Mouse (Mus musculus) myocyte (in vitro differentiated cells): Measurements from ENCODE around the gene Net1. TPM values are rescaled to one million over a fixed set of nuclear protein-coding genes. Genes with fewer than 3 reads are reported as not detected.

Experiments used
- H3K27me3 ChIP-seq: one replicate; pipeline ENCODE4 v1.6.1; 2011; ENCODE audit not compliant: control insufficient read depth, insufficient read depth, insufficient read length
- H3K36me3 ChIP-seq: one replicate; pipeline ENCODE4 v1.6.1; 2011; ENCODE audit not compliant: control insufficient read depth, insufficient read depth
- H3K4me2 ChIP-seq: one replicate; pipeline ENCODE4 v1.6.1; 2011; ENCODE audit warnings: low read depth, control low read depth
- H3K4me3 ChIP-seq: one replicate; pipeline ENCODE4 v1.5.1; 2011; ENCODE audit warnings: mild to moderate bottlenecking, control low read depth, moderate library complexity
- H3K79me2 ChIP-seq: one replicate; pipeline ENCODE4 v1.6.1; 2011; ENCODE audit not compliant: control insufficient read depth, insufficient read depth
- H3ac ChIP-seq: one replicate; pipeline ENCODE4 v1.6.1; 2011; ENCODE audit not compliant: control insufficient read depth, insufficient read length
- CEBPB ChIP-seq: IDR thresholded peaks from 2 replicates; pipeline ENCODE4 v1.6.1; 2011; ENCODE audit warnings: mild to moderate bottlenecking, moderate library complexity; ENCODE audit not compliant: poor library complexity, insufficient read depth, severe bottlenecking
- E2F4 ChIP-seq: IDR thresholded peaks from one replicate; pipeline ENCODE4 v1.6.1; 2011; ENCODE audit warnings: mild to moderate bottlenecking, control low read depth, moderate library complexity; ENCODE audit not compliant: insufficient read depth
- MAX ChIP-seq: IDR thresholded peaks from one replicate; pipeline ENCODE4 v1.6.1; 2011; ENCODE audit warnings: low read depth, mild to moderate bottlenecking, control low read depth
- MYOD1 ChIP-seq, 3 experiments: IDR thresholded peaks; one replicate each; pipeline ENCODE4 v1.6.1; 2011; ENCODE audit warnings: control low read depth in 2 of 3, low read depth in 2 of 3, mild to moderate bottlenecking in 2 of 3, moderate library complexity in 1 of 3; ENCODE audit not compliant: insufficient read length in 2 of 3, control insufficient read depth in 1 of 3
- MYOG ChIP-seq, 3 experiments: IDR thresholded peaks; one replicate each; pipeline ENCODE4 v1.6.1; 2011; ENCODE audit warnings: control low read depth in 2 of 3, low read depth in 2 of 3, mild to moderate bottlenecking in 2 of 3; ENCODE audit not compliant: insufficient read length in 2 of 3, control insufficient read depth in 1 of 3, insufficient read depth in 1 of 3
- POLR2A ChIP-seq: IDR thresholded peaks from one replicate; pipeline ENCODE4 v1.6.1; 2011; ENCODE audit warnings: low read depth, mild to moderate bottlenecking, control low read depth, moderate library complexity; ENCODE audit not compliant: insufficient read length
- POLR2AphosphoS2 ChIP-seq: IDR thresholded peaks from one replicate; pipeline ENCODE4 v1.6.1; 2011; ENCODE audit warnings: low read depth, control low read depth; ENCODE audit not compliant: insufficient read length
- REST ChIP-seq: IDR thresholded peaks from one replicate; pipeline ENCODE4 v1.6.1; 2011; ENCODE audit warnings: mild to moderate bottlenecking, control low read depth, moderate library complexity; ENCODE audit not compliant: insufficient read depth, insufficient read length
- SRF ChIP-seq: IDR thresholded peaks from one replicate; pipeline ENCODE4 v1.6.1; 2011; ENCODE audit warnings: low read depth; ENCODE audit not compliant: control insufficient read depth, insufficient read length
- TCF12 ChIP-seq: IDR thresholded peaks from one replicate; pipeline ENCODE4 v1.6.1; 2011; ENCODE audit warnings: mild to moderate bottlenecking, control low read depth; ENCODE audit not compliant: poor library complexity, insufficient read depth, severe bottlenecking
- TCF3 ChIP-seq: IDR thresholded peaks from one replicate; pipeline ENCODE4 v1.6.1; 2011; ENCODE audit warnings: low read depth, control low read depth; ENCODE audit not compliant: insufficient read length
- USF1 ChIP-seq: IDR thresholded peaks from one replicate; pipeline ENCODE4 v1.6.1; 2011; ENCODE audit warnings: low read depth, mild to moderate bottlenecking, control low read depth, moderate library complexity
- polyA plus RNA-seq: library from polyadenylated mRNA; unstranded; fragments of >200 nt; fragmentation: generic; extraction: Trizol; gene quantifications from one replicate; pipeline ENCODE4 v1.2.1, GENCODE M21; 2012; ENCODE audit warnings: missing spikeins

Net1 gene
- polyA plus RNA-seq, result 13.7 TPM

DNA sequence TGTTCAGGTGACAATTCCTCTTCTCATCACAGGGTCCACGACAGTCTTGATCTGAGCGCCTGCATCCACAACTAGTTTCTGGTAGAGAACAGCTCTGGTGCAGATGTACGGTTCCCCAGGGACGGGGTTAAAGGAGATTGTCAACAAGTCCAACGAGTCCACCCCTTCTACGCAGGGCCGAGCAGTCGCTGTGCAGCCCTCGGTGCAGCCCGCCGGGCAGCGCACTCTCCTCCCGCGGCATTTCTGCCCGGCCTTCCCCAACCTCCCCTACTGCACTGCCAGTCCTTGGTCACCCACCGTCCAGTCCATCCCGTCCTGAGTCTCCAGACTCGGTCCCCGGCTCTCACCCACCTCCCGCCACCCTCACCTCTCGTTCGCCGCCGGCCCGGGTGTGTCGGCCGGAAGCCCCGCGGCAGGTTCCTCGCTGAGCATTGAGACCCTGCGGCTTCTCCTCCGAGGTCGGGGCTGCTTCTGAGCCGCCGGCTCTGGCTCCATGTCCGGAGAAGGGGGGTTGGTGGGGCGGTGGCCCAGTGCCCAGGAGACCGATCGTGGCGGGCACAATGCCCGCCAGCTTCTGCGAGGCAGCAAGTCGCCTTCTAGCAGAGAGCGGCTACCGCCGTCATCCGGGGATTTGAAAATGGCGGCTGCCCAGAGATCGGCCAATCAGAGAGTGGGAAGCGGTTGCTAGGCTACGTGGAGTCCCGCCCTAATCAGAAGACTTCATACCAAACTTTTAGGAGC, at the start of gene Net1, which contains the start of gene Tubal3:
Gene Net1, minus strand, starts transcription at position 650 of the 741 bp plus-strand sequence.
Gene Tubal3, plus strand, starts transcription at position 704 of the 741 bp plus-strand sequence.
- H3K4me3 ChIP-seq, result peak within 1 kb of the TSS; percentile 51
- H3K36me3 ChIP-seq, result no peaks in the 10 kb centered on the region
- H3K27me3 ChIP-seq, result no peaks in the 10 kb centered on the region
- H3ac ChIP-seq, result peak within 1 kb of the TSS; percentile 52
- TF ChIP-seq REST (no peak), E2F4 (peak; percentile 96)
- H3K79me2 ChIP-seq, result peaks cover 25% of the 10 kb centered on the region
- H3K4me2 ChIP-seq, result peak within 1 kb of the TSS; percentile 90

- H3K4me2 ChIP-seq, result no peak overlapping the region
- H3K4me3 ChIP-seq, result no peak overlapping the region
- TF ChIP-seq USF1 (no peak), SRF (no peak), TCF3 (no peak), CEBPB (no peak), E2F4 (no peak), MYOD1 (IDR thresholded peaks at IDR 0.05; ENCODE audit: control insufficient read depth in 1 of 3, insufficient read length in 2 of 3, low read depth in 2 of 3) (no peak), POLR2AphosphoS2 (no peak), POLR2A (no peak), MAX (no peak)
- no peaks in the 10 kb centered on the region for H3K27me3 ChIP-seq
- H3ac ChIP-seq, result no peak overlapping the region
- no peaks in the 10 kb centered on the region for H3K79me2 ChIP-seq
- no peaks in the 10 kb centered on the region for H3K36me3 ChIP-seq
These were observed 33.3 kb upstream of the Net1 start for GRCm38 (mm10) chr13:3951198-3951914.

GRCm38 (mm10) chr13:3949477-3949876, 31.5 kb upstream of the Net1 start:
- Histone ChIP-seq H3K79me2 (no peaks in the 10 kb centered on the region), H3K36me3 (no peaks in the 10 kb centered on the region), H3K4me2 (no peak overlapping the region), H3ac (no peak overlapping the region), H3K27me3 (no peaks in the 10 kb centered on the region), H3K4me3 (no peak overlapping the region)
- TF ChIP-seq MYOD1 (IDR thresholded peaks at IDR 0.05; ENCODE audit: control insufficient read depth in 1 of 3, insufficient read length in 2 of 3, low read depth in 2 of 3), result no peak
- TF ChIP-seq POLR2A, result no peak
- no peak for TF ChIP-seq TCF12
- TF ChIP-seq CEBPB, result no peak
- TF ChIP-seq E2F4, result no peak
- no peak for TF ChIP-seq TCF3
- no peak for TF ChIP-seq MAX
- no peak for TF ChIP-seq POLR2AphosphoS2
- no peak for TF ChIP-seq USF1
- TF ChIP-seq REST, result no peak
- TF ChIP-seq MYOG (IDR thresholded peaks at IDR 0.05; ENCODE audit: control insufficient read depth in 1 of 3, insufficient read depth in 1 of 3, insufficient read length in 2 of 3, low read depth in 2 of 3), result no peak
- TF ChIP-seq SRF, result no peak

GRCm38 (mm10) chr13:3947267-3947666, 29.2 kb upstream of the Net1 start:
- H3K4me3 ChIP-seq, result no peak overlapping the region
- H3ac ChIP-seq, result no peak overlapping the region
- H3K36me3 ChIP-seq, result no peaks in the 10 kb centered on the region
- no peak overlapping the region for H3K4me2 ChIP-seq
- H3K27me3 ChIP-seq, result peaks cover 5% of the 10 kb centered on the region
- H3K79me2 ChIP-seq, result no peaks in the 10 kb centered on the region
- no peak for TF ChIP-seq MAX

DNA sequence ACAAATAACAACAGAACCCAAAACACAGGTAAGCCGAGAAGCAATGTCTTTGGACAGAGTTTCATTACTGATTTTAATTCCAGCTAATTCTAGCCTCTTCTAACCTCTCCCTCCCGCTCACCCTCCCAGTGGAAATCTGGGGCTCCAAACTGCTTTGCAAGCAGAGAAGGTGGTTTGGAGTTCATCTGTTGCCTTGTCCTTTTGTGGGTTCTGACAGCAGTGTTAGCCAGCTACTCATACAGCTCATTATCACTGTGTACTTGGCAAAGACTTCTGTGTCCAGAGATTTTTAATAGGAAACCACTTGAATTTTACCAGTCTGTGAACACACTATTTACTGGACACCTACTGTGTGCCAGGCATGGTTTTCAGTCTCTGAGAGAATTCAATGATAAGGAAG, 27.2 kb upstream of the Net1 start, which contains the start of gene Ucn3:
Gene Ucn3, minus strand, starts transcription at position 101 of the 400 bp plus-strand sequence.
- Histone ChIP-seq H3K36me3 (no peaks in the 10 kb centered on the region), H3K79me2 (no peaks in the 10 kb centered on the region), H3K4me2 (no peak within 1 kb of the TSS), H3K27me3 (peaks cover 15% of the 10 kb centered on the region), H3ac (no peak within 1 kb of the TSS), H3K4me3 (no peak within 1 kb of the TSS)
- TF ChIP-seq REST (no peak), MAX (no peak), MYOD1 (IDR thresholded peaks at IDR 0.05; ENCODE audit: control insufficient read depth in 1 of 3, insufficient read length in 2 of 3, low read depth in 2 of 3) (no peak), POLR2A (no peak), SRF (no peak), POLR2AphosphoS2 (no peak), TCF12 (no peak), MYOG (IDR thresholded peaks at IDR 0.05; ENCODE audit: control insufficient read depth in 1 of 3, insufficient read depth in 1 of 3, insufficient read length in 2 of 3, low read depth in 2 of 3) (no peak), CEBPB (no peak)
